Mouse (Mus musculus) gonadal fat pad, adult 2 months (tissue): ENCODE data around the gene Tubd1. TPM values are rescaled to one million over a fixed set of nuclear protein-coding genes. Genes with fewer than 3 reads are reported as not detected.

Experiments
- DNase-seq: peaks from one replicate; pipeline ENCODE4 v3.0.0-alpha.2; 2012; ENCODE audit warnings: low read depth
- polyA plus RNA-seq: library from polyadenylated mRNA; depleted of rRNA; stranded (reverse); fragments of >200 nt; gene quantifications from 2 replicates; pipeline ENCODE4 v1.2.3, GENCODE M21; 2012; rRNA removed

Gene Tubd1
- polyA plus RNA-seq, 1 experiment, result 6.0 TPM

- no peak for DNase-seq
Observed at GRCm38 (mm10) chr11:86598572-86598971, 53.8 kb downstream of the Tubd1 start.

GRCm38 (mm10) chr11:86599378-86600208, 54.8 kb downstream of the Tubd1 start:
- no peak for DNase-seq

GRCm38 (mm10) chr11:86600209-86600557, 55.4 kb downstream of the Tubd1 start:
- no peak for DNase-seq

GRCm38 (mm10) chr11:86602116-86602515, 57.3 kb downstream of the Tubd1 start:
- no peak for DNase-seq

- DNase-seq, result peak; percentile 98
Observed at GRCm38 (mm10) chr11:86603719-86604118, 58.9 kb downstream of the Tubd1 start.

- no peak for DNase-seq
Observed at GRCm38 (mm10) chr11:86604289-86604688, 59.5 kb downstream of the Tubd1 start.

GRCm38 (mm10) chr11:86604732-86605520, 60.1 kb downstream of the Tubd1 start:
- no peak for DNase-seq

GRCm38 (mm10) chr11:86606621-86607339, 62.0 kb downstream of the Tubd1 start:
- DNase-seq, result no peak

- no peak for DNase-seq
Observed at GRCm38 (mm10) chr11:86607808-86608350, 63.1 kb downstream of the Tubd1 start.

GRCm38 (mm10) chr11:86610239-86610638, 65.4 kb downstream of the Tubd1 start:
- no peak for DNase-seq

GRCm38 (mm10) chr11:86611991-86612390, 67.2 kb downstream of the Tubd1 start:
- no peak for DNase-seq

- no peak for DNase-seq
Observed at GRCm38 (mm10) chr11:86614056-86614530, 69.3 kb downstream of the Tubd1 start.

- DNase-seq, result no peak
Observed at GRCm38 (mm10) chr11:86614607-86615006, 69.8 kb downstream of the Tubd1 start.

Other genes starting within 250 kb of the Tubd1 start
- gene Med13, start 187.4 kb upstream of the Tubd1 start, polyA plus RNA-seq, result 24.4 and 25.8 TPM in 2 replicates
- 7.5 and 11.6 TPM in 2 replicates for gene Rnft1, start 60.3 kb upstream of the Tubd1 start, polyA plus RNA-seq
- 7.7 TPM in 2 replicates for gene Rps6kb1, start 186 bp upstream of the Tubd1 start, polyA plus RNA-seq
- gene Vmp1, start 138.8 kb downstream of the Tubd1 start, polyA plus RNA-seq, result 133 and 136 TPM in 2 replicates
- 5.0 and 5.3 TPM in 2 replicates for gene Ptrh2, start 139.0 kb downstream of the Tubd1 start, polyA plus RNA-seq
- gene Cltc, start 212.6 kb downstream of the Tubd1 start, polyA plus RNA-seq, result 97.4 and 112 TPM in 2 replicates